Mouse (Mus musculus) heart, postnatal 14 days (tissue): ENCODE measurements around the gene Mex3d. TPM values are rescaled to one million over a fixed set of nuclear protein-coding genes. Genes with fewer than 3 reads are reported as not detected.

Source experiments
- DNase-seq, 2 experiments: peaks; one replicate each; pipeline ENCODE4 v3.0.0; 2021 to 2022
- intact Hi-C: fragments of 180-260 bp; cut with DNase I; formaldehyde crosslinking; loops from one replicate; pipeline ENCODE4 v1.15.1; 2025
- long read RNA-seq, 2 experiments: library from polyadenylated mRNA; stranded (forward); transcript quantifications; one replicate each; pipeline ENCODE4 v2.0.0; 2021
- total RNA-seq, 2 experiments: library from RNA; stranded (reverse); gene quantifications; 2 replicates each; pipeline ENCODE4 v1.2.3; 2021

Mex3d gene
- total RNA-seq, result 10 to 100 TPM; 11.8 to 12.2 TPM
- long read RNA-seq, experiment 1, partial matches to known transcripts, result 0 of 3 reads
- long read RNA-seq, experiment 1, other reads (novel, unspliced or antisense), result 2 of 3 reads
- long read RNA-seq, experiment 2, transcript Mex3d-201 (2 exons, 3,266 nt), result major isoform, 5 of 6 reads
- long read RNA-seq, experiment 2, partial matches to known transcripts, result 0 of 6 reads
- long read RNA-seq, experiment 2, other reads (novel, unspliced or antisense), result 1 of 6 reads

DNA sequence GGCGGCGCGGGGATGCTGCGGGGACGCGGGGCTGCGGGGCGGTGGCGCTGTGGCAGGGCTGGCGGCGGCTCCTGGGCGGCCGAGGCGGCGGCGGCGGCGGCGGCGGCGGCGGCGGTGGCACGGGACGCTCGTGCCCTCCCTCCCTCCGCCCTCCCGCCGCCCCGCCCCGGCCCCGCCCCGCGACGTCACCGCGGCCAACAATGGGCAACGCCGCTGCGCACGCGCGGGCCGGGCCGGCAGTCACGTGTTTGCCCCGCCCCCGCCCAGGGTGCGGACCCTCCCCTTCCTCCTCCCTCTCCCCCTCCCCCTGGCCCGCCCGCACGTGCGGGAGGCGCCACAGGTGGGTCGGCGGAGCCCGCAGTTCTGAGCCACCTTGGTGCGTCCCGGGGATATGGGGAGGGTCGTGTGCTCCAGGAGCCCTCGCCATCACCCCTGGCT is at the start of gene Mex3d:
Gene Mex3d (minus strand): TSS at position 138 of the 438 bp plus-strand sequence.
- DNase-seq, result peak; percentile 93 to 96
- intact Hi-C loops, result no loop called here

GRCm38 (mm10) chr10:80436276-80436675 is 48.8 kb upstream of the Mex3d start:
- no peak for DNase-seq
- intact Hi-C loops, result loop anchor here (10.0 kb wide), 1 partner anchor 259 kb away; no protein-coding TSS in a partner anchor

- intact Hi-C loops, result loop anchor here (10.0 kb wide), 1 partner anchor 259 kb away; no protein-coding TSS in a partner anchor
- DNase-seq, result no peak
These were observed 48.3 kb upstream of the Mex3d start for GRCm38 (mm10) chr10:80435764-80436163.

DNA sequence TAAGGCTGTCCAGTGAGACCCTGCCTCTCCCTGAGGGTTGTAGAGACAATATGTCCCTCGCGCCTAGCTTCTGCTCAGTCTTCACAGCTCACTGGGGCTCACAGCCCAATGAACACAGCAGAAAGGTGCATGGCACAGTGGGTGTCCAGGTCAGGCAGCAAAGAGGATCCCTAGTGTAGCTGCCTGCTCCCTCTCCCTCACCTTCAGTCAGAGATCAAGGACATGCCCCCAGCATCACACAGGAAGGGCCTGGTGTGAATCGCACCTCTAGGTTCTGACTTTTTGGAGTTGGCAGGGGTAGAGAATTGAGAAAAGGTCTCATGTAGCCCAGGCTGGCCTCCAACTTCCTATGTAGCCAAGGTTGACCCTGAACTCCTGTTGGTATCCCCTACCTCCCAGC is 47.4 kb upstream of the Mex3d start:
- no peak for DNase-seq
- intact Hi-C loops, result loop anchor here (10.0 kb wide), 1 partner anchor 260 kb away; no protein-coding TSS in a partner anchor

GRCm38 (mm10) chr10:80434233-80434592 is 46.8 kb upstream of the Mex3d start:
- intact Hi-C loops, result loop anchor here (10.0 kb wide), 1 partner anchor 261 kb away; no protein-coding TSS in a partner anchor
- no peak for DNase-seq

DNA sequence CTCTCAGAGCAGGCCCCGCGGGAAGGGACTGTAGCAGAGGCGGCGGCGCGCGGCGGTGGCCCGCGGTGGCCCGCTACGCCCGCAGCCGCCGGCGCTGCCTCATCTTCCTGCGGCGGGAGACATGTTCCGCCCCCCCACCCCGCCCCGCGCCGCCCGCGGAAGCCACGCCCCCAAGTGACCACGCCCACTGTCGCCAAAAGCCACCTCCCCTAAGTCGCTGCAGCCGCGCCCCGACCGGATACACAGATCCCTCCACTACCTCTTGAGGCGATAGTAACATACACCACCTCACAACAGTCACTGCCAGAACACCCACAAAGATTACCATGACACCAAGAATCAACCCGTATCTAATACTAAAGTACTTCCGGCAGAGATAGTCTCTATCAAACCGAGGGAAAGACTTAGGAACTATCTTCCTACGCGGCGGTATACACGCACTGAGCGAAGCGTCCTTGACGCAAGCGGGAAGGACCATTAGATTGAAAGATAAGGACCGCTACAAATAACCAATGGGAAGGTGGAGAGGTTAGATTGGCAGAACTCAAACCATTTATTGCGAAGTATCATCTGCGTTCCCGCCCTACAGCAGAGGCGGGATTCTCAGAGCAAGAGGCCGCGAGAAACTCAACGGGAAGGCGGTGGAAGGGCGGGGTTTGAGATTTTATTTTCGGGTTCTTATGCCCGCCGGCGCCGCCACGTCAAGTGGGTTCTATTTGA is 46.2 kb upstream of the Mex3d start, which contains the start of gene Tcf3:
Gene Tcf3 (minus strand): TSS at position 135 of the 720 bp plus-strand sequence.
- intact Hi-C loops, result loop anchor here (10.0 kb wide), 1 partner anchor 261 kb away; no protein-coding TSS in a partner anchor
- DNase-seq, result peak; percentile 96

- DNase-seq, result peak; percentile 42 to 57
- intact Hi-C loops, result loop anchor here (10.0 kb wide), 1 partner anchor 262 kb away; no protein-coding TSS in a partner anchor
These were observed 45.6 kb upstream of the Mex3d start for GRCm38 (mm10) chr10:80432936-80433512.

GRCm38 (mm10) chr10:80432387-80432785 is 44.9 kb upstream of the Mex3d start:
- no peak for DNase-seq
- intact Hi-C loops, result loop anchor here (10.0 kb wide), 1 partner anchor 262 kb away; no protein-coding TSS in a partner anchor

- peak in 1 of 2 experiments; percentile 36 for DNase-seq
- intact Hi-C loops, result loop anchor here (10.0 kb wide), 1 partner anchor 263 kb away; no protein-coding TSS in a partner anchor
These were observed 44.3 kb upstream of the Mex3d start for GRCm38 (mm10) chr10:80431570-80432386.

- no peak for DNase-seq
- intact Hi-C loops, result loop anchor here (10.0 kb wide), 1 partner anchor 264 kb away; no protein-coding TSS in a partner anchor
These were observed 43.0 kb upstream of the Mex3d start for GRCm38 (mm10) chr10:80430375-80430980.

DNA sequence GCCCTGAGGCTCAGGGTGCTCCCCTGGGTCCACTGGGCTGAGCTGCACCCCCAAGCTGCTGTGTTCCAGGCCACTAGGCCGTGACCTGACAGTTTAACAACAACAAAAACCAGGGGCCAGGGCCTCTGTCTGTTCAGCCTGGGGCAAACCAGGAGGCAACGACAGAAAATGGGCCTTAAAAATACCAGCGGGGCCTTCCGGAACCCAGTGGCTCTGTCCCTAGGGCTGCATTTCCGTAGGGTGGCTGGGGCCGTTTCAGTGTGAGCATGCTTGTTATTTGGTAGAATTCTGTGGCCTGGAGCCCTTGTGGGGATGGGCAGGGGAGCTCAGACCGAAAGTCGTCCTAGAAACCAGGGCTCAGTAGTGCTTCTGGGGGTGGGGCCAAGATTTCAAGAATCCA is 42.3 kb upstream of the Mex3d start:
- DNase-seq, result no peak
- intact Hi-C loops, result loop anchor here (10.0 kb wide), 1 partner anchor 265 kb away; no protein-coding TSS in a partner anchor

GRCm38 (mm10) chr10:80425041-80425440 is 37.6 kb upstream of the Mex3d start:
- no peak for DNase-seq
- intact Hi-C loops, result no loop called here

DNA sequence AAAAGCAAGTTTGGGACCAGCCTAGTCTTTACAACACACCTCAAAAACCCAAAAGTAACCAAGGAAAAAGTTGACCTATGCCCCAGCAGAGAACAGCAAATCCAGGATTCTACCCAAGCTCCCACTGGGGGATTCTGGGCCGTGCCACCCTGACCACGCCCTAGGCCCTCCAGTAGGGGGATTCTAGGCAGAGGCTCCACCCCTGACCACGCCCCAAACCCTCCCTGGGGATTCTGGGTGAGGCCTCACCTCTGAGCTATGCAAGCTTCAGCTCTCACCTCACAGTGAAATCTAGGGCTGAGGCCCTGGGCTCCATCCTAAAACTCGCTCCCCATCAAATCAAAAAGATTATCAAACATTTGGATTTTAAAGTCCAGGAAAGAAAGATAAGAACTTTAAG is 36.1 kb upstream of the Mex3d start:
- intact Hi-C loops, result no loop called here
- no peak for DNase-seq

GRCm38 (mm10) chr10:80421651-80422472 is 34.4 kb upstream of the Mex3d start:
- intact Hi-C loops, result no loop called here
- no peak for DNase-seq

DNA sequence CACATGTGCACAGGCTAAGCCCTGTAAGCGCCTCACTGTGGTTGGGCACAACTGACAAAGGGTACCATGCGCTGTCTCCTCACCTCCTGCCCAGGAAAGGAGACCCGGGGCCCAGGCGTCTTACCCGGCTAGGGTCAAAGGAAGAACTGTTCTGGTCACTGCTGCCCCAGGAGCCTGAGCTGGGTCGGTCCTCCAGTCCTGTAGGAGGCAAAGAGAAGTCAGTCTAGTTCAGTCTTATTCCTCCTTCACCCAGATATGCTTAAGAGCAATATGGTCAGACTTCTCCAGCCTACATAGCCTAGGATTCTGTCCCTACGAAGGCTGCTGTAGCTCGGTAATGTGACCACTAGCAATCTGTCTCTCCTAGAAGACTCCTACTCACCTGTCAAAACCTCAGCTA is 33.7 kb upstream of the Mex3d start:
- intact Hi-C loops, result no loop called here
- no peak for DNase-seq

- DNase-seq, result no peak
- intact Hi-C loops, result no loop called here
These were observed 33.3 kb upstream of the Mex3d start for GRCm38 (mm10) chr10:80420729-80421128.

GRCm38 (mm10) chr10:80419419-80419818 is 32.0 kb upstream of the Mex3d start:
- DNase-seq, result no peak
- intact Hi-C loops, result no loop called here

GRCm38 (mm10) chr10:80418311-80418710 is 30.9 kb upstream of the Mex3d start:
- intact Hi-C loops, result no loop called here
- DNase-seq, result no peak

DNA sequence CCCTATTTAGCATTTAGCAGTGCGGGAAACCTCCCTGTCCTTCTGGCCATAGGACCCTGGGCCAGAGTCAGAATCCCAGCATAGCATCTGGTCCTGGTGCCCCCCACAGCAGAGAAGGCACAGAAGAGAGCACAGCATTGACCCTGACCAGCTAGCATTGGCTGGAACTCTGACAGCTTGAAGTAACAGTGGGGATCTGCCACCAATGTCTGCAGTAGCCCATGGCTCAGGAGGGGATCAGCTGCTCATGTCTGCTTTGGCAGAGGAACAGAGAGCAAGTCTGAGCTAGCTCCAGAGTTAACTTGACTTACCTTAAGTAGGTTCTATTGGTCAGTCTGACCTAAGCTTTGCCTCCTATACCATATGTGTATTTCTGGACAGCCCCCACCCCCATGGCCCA is 30.4 kb upstream of the Mex3d start:
- DNase-seq, result no peak
- intact Hi-C loops, result no loop called here
